Comparison of ENCODE assay signal across 11 mouse cellular contexts in genomic region chr14:121799112-121799511, GRCm38 (mm10). TPM values are rescaled to one million over a fixed set of nuclear protein-coding genes. Genes with fewer than 3 reads are reported as not detected.
A peak's percentile ranks its signal among the peaks of the same experiment; 100 is the strongest.
DNase-seq lines count a peak whose midpoint lies in the region; ATAC-seq lines count a peak whose summit lies in the region.
"Had no signal": no experiment of that assay in that cellular context is flagged by ENCODE, and none has a peak within 500 bp of the region (broad histone marks: within the 10 kb centered on the region; RNA-seq: fewer than 3 reads in every experiment).

No protein-coding gene starts in this region.

- no peak overlapping the region for H3K9ac ChIP-seq in limb, embryonic 13.5 days
- H3K9ac ChIP-seq in liver, embryonic 16.5 days (ENCODE audit: low read depth, low read length), result no peak overlapping the region
- H3K9ac ChIP-seq: midbrain, embryonic 12.5 days; neural tube, embryonic 12.5 days had no signal

- peak overlapping the region; percentile 92 for H3K4me2 ChIP-seq in limb, embryonic 13.5 days (replicated peaks)
- peak overlapping the region; percentile 90; the same call in 1 of the 2 replicates for H3K4me2 ChIP-seq in liver, embryonic 16.5 days (ENCODE audit: low read depth, low read length)

- peaks cover 15% of the 10 kb centered on the region for H3K4me1 ChIP-seq in limb, embryonic 13.5 days
- peaks cover 20% of the 10 kb centered on the region for H3K4me1 ChIP-seq in limb, embryonic 10.5 days
- H3K4me1 ChIP-seq in liver, embryonic 16.5 days (ENCODE audit: control insufficient read depth, low read depth, low read length), result peaks cover 15% of the 10 kb centered on the region
- H3K4me1 ChIP-seq: neural tube, embryonic 12.5 days had no signal

- H3K9me3 ChIP-seq in limb, embryonic 13.5 days, result no peaks in the 10 kb centered on the region
- no peaks in the 10 kb centered on the region for H3K9me3 ChIP-seq in limb, embryonic 10.5 days (replicated peaks)
- H3K9me3 ChIP-seq in liver, embryonic 16.5 days (replicated peaks; ENCODE audit: control insufficient read depth, low read length), result no peaks in the 10 kb centered on the region
- H3K9me3 ChIP-seq: midbrain, embryonic 12.5 days; neural tube, embryonic 12.5 days had no signal

- no peak overlapping the region for H3K4me3 ChIP-seq in limb, embryonic 13.5 days
- no peak overlapping the region for H3K4me3 ChIP-seq in limb, embryonic 10.5 days
- no peak overlapping the region for H3K4me3 ChIP-seq in liver, embryonic 16.5 days (ENCODE audit: low read depth, low read length)

- H3K27me3 ChIP-seq in limb, embryonic 13.5 days, result peaks cover 23% of the 10 kb centered on the region
- H3K27me3 ChIP-seq in limb, embryonic 10.5 days (ENCODE audit: low read depth, poor library complexity, severe bottlenecking), result peaks cover 24% of the 10 kb centered on the region
- peaks cover 16% of the 10 kb centered on the region for H3K27me3 ChIP-seq in liver, embryonic 16.5 days (ENCODE audit: control insufficient read depth, insufficient read depth, low read depth, low read length)

- H3K27ac ChIP-seq in limb, embryonic 13.5 days, result no peak overlapping the region
- no peak overlapping the region for H3K27ac ChIP-seq in limb, embryonic 10.5 days
- H3K27ac ChIP-seq in liver, embryonic 16.5 days (ENCODE audit: low read length), result no peak overlapping the region
- H3K27ac ChIP-seq: neural tube, embryonic 12.5 days had no signal

- H3K36me3 ChIP-seq in limb, embryonic 13.5 days, result no peaks in the 10 kb centered on the region
- no peaks in the 10 kb centered on the region for H3K36me3 ChIP-seq in limb, embryonic 10.5 days
- H3K36me3 ChIP-seq in liver, embryonic 16.5 days (ENCODE audit: control insufficient read depth, insufficient read depth), result no peaks in the 10 kb centered on the region
- H3K36me3 ChIP-seq: G1E; midbrain, embryonic 12.5 days; neural tube, embryonic 12.5 days had no signal

- WGBS in limb, embryonic 13.5 days, result 63% methylated on average over 7 of the region's 7 CpGs
- 78% methylated on average over 7 of the region's 7 CpGs for WGBS in limb, embryonic 10.5 days
- 30% methylated on average over 7 of the region's 7 CpGs for WGBS in liver, embryonic 16.5 days (ENCODE audit: insufficient replicate concordance)

- no peak for ATAC-seq in limb, embryonic 13.5 days (ENCODE audit: low FRiP score, low read depth)
- ATAC-seq in liver, embryonic 16.5 days (ENCODE audit: low read depth), result no peak

- DNase-seq in embryo, embryonic 10 days (ENCODE audit: low spot score), result peak; percentile 2
- DNase-seq in embryo, embryonic 9.5 days (ENCODE audit: extremely low spot score), result no peak
- DNase-seq in limb, embryonic 10.5 days (ENCODE audit: low spot score), result no peak
- peak; percentile 49 for DNase-seq in c-Kit-positive CD71-positive TER-119-positive erythroid progenitor cells, embryonic 14.5 days (ENCODE audit: low spot score)
- no peak for DNase-seq in frontal cortex, postnatal 36 days (ENCODE audit: low spot score in 2 of 2)
- DNase-seq in urinary bladder, postnatal 25 days (ENCODE audit: low spot score), result no peak

RNA-seq across cellular contexts. Expression of gene Dock9, which starts 1.5 kb away (rescaled TPM):
- 4.9 and 5.4 TPM in 2 replicates for polyA plus RNA-seq in limb, embryonic 13.5 days (2015; fragmentation: Nextera tagmentation; extraction: Ambion mirVana)
- polyA plus RNA-seq in limb, embryonic 10.5 days (2016; fragmentation: Nextera tagmentation; extraction: Ambion mirVana), result 3.2 and 4.0 TPM in 2 replicates
- 1.2 and 1.6 TPM in 2 replicates for polyA plus RNA-seq in liver, embryonic 16.5 days (2015; fragmentation: Nextera tagmentation; extraction: Ambion mirVana)

Comparison
In these comparisons a context has a peak if more than half of its experiments do, and no peak if none do; other contexts are left out.
1. DNase-seq: peak in embryo, embryonic 10 days (single experiment) and c-Kit-positive CD71-positive TER-119-positive erythroid progenitor cells, embryonic 14.5 days (single experiment); none in embryo, embryonic 9.5 days (single experiment), limb, embryonic 10.5 days (single experiment), frontal cortex, postnatal 36 days (0 of 2) and urinary bladder, postnatal 25 days (single experiment).